Mouse (Mus musculus) left cerebral cortex, adult 8-10 months (tissue): ENCODE measurements around the gene Myf6. TPM values are rescaled to one million over a fixed set of nuclear protein-coding genes. Genes with fewer than 3 reads are reported as not detected.

Experiments
- microRNA-seq, 2 experiments: library from miRNA; unstranded; fragments of <30 nt; microRNA quantifications; one replicate each; pipeline ENCODE4 v1.2.0; 2022
- total RNA-seq, 4 experiments: library from RNA; stranded (reverse); gene quantifications; 2 replicates each; pipeline ENCODE4 v1.2.4; 2022

Gene Myf6
- total RNA-seq, 4 experiments from 2014 or later: 0.30 TPM; not detected in 3

Small RNAs within 50 kb of the gene (microRNA-seq; reads per million reads assigned to microRNA genes)
- gene Gm44403: 0 reads per million in 2 experiments

Other genes starting within 250 kb of the Myf6 start
- 10 to 100 TPM; 44.8 to 54.6 (median 50.7) TPM for gene Lin7a, start 223.1 kb downstream of the Myf6 start, total RNA-seq
- gene Myf5, start 8.6 kb downstream of the Myf6 start, total RNA-seq: not detected
- under 1 TPM in 3 of 4 experiments, not detected in 1; 0.11 to 0.25 (median 0.23) TPM for gene Ptprq, start 225.3 kb upstream of the Myf6 start, total RNA-seq